Mouse (Mus musculus) heart, postnatal 0 days (tissue): ENCODE measurements around the gene Nkapd1. TPM values are rescaled to one million over a fixed set of nuclear protein-coding genes. Genes with fewer than 3 reads are reported as not detected.
A peak's percentile ranks its signal among the peaks of the same experiment; 100 is the strongest.
"Not testable (repeated sequence)": the region's sequence is repeated elsewhere in the genome, so short reads cannot be mapped to it uniquely, and the experiment has no call there.

Experiments
- ATAC-seq: fragments of 200-750 bp; cut with Nextera tagmentation; 2 replicates; pipeline ENCODE4 v1.8.0; 2017; ENCODE audit warnings: low read depth, moderate number of reproducible peaks, moderate library complexity; ENCODE audit not compliant: insufficient read depth
- DNase-seq: peaks from one replicate; pipeline ENCODE4 v3.0.0-alpha.2; 2016; ENCODE audit warnings: low spot score
- H3K27ac ChIP-seq: fragments of 300-500 bp; sonication (generic); 2 replicates; pipeline ENCODE4 v1.5.1; 2014; ENCODE audit warnings: low read depth, mild to moderate bottlenecking
- H3K27me3 ChIP-seq: fragments of 300-500 bp; sonication (generic); 2 replicates; pipeline ENCODE4 v1.6.1; 2014; ENCODE audit warnings: low read length, mixed read lengths; ENCODE audit not compliant: control insufficient read depth, insufficient read depth
- H3K36me3 ChIP-seq: fragments of 300-500 bp; sonication (generic); replicated peaks from 2 replicates; pipeline ENCODE4 v1.6.1; 2014; ENCODE audit warnings: low read length, mixed read lengths; ENCODE audit not compliant: control insufficient read depth, insufficient read depth
- H3K4me1 ChIP-seq: fragments of 300-500 bp; sonication (generic); 2 replicates; pipeline ENCODE4 v1.6.1; 2014; ENCODE audit warnings: antibody characterized with exemption; ENCODE audit not compliant: control insufficient read depth, insufficient read depth
- H3K4me2 ChIP-seq: fragments of 300-500 bp; sonication (generic); 2 replicates; pipeline ENCODE4 v1.6.1; 2014; ENCODE audit warnings: low read depth, mild to moderate bottlenecking, low read length, moderate library complexity
- H3K4me3 ChIP-seq: fragments of 300-500 bp; sonication (generic); 2 replicates; pipeline ENCODE4 v1.5.1; 2014; ENCODE audit warnings: low read depth, low read length
- H3K9ac ChIP-seq: fragments of 300-500 bp; sonication (generic); replicated peaks from 2 replicates; pipeline ENCODE4 v1.6.1; 2014; ENCODE audit warnings: low read depth, low read length, mixed read lengths
- H3K9me3 ChIP-seq: fragments of 300-500 bp; sonication (generic); replicated peaks from 2 replicates; pipeline ENCODE4 v1.6.1; 2016; ENCODE audit warnings: low read length; ENCODE audit not compliant: control insufficient read depth
- CTCF ChIP-seq: IDR thresholded peaks from 2 replicates; pipeline ENCODE4 v1.5.1; 2016; ENCODE audit warnings: antibody characterized with exemption, control low read depth, low read depth
- EP300 ChIP-seq: IDR thresholded peaks from 2 replicates; pipeline ENCODE4 v1.6.1; 2016; ENCODE audit warnings: antibody characterized with exemption, low read depth
- WGBS: fragments of 180-500 bp; shearing (Covaris S2); extraction: QIAGEN DNeasy Blood & Tissue Kit; methylation state at CpG from one replicate; pipeline ENCODE4 v1.1.7; 2014; 5-methylcytosine and 5-hydroxymethylcytosine counted together
- polyA plus RNA-seq: library from polyadenylated mRNA; unstranded; fragments of >200 nt; fragmentation: Nextera tagmentation; extraction: Ambion mirVana; gene quantifications from 2 replicates; pipeline ENCODE4 v1.2.1, GENCODE M21; 2015
- total RNA-seq: library from RNA; depleted of rRNA; stranded (reverse); fragments of >200 nt; gene quantifications from 2 replicates; pipeline ENCODE4 v1.2.3, GENCODE M21; 2014; ENCODE audit warnings: low replicate concordance

The Nkapd1 gene
- total and polyA plus RNA-seq, 2 experiments from 2014 or later = 14.3 to 14.5 TPM

DNA sequence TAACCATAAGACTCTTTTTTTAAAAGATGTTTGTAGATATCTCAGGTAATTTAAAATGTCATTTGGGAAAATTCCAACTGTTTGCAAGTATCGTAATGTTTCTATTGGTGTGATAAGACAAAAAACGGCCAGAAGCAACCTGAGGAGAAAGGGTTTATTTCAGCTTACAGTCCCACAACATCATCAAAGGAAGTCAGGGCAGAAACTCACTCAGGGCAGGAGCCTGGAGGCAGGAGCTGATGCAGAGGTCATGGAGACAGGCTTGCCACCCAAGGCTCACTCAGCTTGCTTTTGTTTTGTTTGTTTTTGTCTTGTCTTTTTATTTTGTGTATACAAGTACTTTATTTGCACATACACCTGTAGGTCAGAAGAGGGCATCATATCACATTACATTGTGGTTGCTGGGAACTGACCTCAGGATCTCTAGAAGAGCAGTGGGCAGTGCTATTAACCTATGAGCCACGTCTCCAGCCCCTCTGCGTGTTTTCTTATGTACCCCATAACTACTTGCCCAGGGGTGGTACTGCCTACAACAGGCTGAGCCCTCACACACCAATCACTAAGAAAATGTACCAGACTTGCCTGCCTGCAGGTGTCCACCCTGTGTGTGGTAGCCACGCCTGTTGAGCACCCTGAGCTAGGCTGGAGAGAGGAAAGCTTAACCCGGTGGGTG lies 14.9 kb upstream of the Nkapd1 start:
- Histone ChIP-seq H3K36me3 (peaks cover 39% of the 10 kb centered on the region), H3K9me3 (no peaks in the 10 kb centered on the region), H3K27me3 (no peaks in the 10 kb centered on the region), H3K4me2 (no peak overlapping the region), H3K4me3 (no peak overlapping the region), H3K4me1 (no peaks in the 10 kb centered on the region), H3K9ac (no peak overlapping the region), H3K27ac (no peak overlapping the region)
- DNase-seq (no peak), ATAC-seq (no peak)
- TF ChIP-seq CTCF = no peak
- no peak for TF ChIP-seq EP300
- WGBS = 87% methylated on average over 6 of the region's 6 CpGs

DNA sequence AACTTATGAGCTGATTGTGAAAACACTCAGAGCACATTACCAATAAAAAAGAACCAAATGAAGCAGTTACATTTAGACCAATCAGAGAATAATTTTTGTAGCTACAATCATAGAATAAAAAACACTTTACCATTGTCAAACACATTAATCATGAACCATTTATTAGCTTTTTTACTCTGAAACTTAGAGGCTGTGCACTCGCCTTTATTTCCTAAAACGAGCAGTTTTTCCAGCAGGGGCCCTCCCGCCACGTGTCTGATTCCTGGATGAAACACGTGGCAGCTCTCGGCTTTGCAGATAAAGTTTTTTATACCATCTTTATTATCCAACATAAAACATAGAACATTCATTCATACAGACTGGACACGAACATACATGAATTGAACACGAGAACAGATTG lies 13.6 kb upstream of the Nkapd1 start:
- not testable (repeated sequence) for H3K27ac ChIP-seq, H3K4me3 ChIP-seq, H3K27me3 ChIP-seq, H3K9ac ChIP-seq, H3K9me3 ChIP-seq, H3K4me1 ChIP-seq, ATAC-seq, H3K4me2 ChIP-seq, DNase-seq
- 80% methylated on average over 6 of the region's 8 CpGs for WGBS
- peaks cover 28% of the 10 kb centered on the region for H3K36me3 ChIP-seq

DNA sequence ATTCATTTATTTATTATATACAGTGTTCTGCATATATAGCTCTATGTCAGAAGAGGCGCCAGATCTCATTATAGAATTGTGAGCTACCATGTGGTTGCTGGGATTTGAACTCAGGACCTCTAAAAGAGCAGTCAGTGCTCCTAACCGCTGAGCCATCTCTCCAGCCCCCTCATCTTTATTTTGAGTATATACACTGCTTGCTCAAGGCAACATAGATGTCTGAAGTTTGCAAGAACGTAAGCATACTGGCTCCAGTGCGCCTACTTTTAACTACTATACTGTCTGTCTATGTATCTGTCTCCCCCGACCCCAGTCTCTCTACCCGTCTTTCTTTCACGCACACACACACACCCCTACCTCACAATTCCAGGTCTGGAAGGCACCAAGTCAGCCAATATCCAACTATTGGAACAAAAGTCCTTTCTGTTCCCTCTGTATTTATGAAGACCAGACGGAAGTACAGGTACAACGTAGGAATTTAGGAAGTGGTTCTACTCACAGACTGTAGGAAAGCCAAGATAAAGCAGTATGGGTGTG lies 598 bp upstream of the Nkapd1 start:
- ATAC-seq (no peak), DNase-seq (no peak)
- no peaks in the 10 kb centered on the region for H3K27me3 ChIP-seq
- peaks cover 22% of the 10 kb centered on the region for H3K36me3 ChIP-seq
- no peaks in the 10 kb centered on the region for H3K9me3 ChIP-seq
- TF ChIP-seq EP300 (no peak), CTCF (no peak)
- H3K4me3 ChIP-seq = peak overlapping the region; percentile 89
- WGBS = 54% methylated on average over 9 of the region's 9 CpGs
- H3K27ac ChIP-seq = no peak overlapping the region
- H3K9ac ChIP-seq = no peak overlapping the region
- H3K4me1 ChIP-seq = peaks cover 11% of the 10 kb centered on the region
- H3K4me2 ChIP-seq = peak overlapping the region; percentile 80

DNA sequence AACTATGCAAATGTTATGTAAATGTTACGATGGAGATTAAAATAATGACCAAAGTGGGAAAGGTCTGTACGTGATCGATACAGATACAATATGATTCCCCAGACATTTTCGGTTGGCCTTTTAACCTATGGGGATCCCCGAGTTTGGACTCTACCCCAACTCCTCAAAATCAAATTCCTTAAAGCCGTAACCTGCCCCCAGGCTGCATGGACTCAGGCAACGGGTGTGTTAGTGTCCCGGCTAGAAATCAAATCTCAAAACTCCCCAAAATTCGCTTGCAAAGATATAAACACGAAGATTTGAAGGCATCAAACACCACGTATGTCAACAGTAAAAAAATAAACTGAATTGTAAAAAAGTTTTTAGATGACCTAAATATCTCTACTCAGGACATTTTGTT lies 1.1 kb downstream of the Nkapd1 start:
- peaks cover 30% of the 10 kb centered on the region for H3K36me3 ChIP-seq
- peak overlapping the region; percentile 89 for H3K9ac ChIP-seq
- H3K4me2 ChIP-seq = peak overlapping the region; percentile 80
- WGBS = 31% methylated on average over 11 of the region's 11 CpGs
- H3K27me3 ChIP-seq = no peaks in the 10 kb centered on the region
- H3K4me3 ChIP-seq = peak overlapping the region; percentile 89
- DNase-seq (no peak), ATAC-seq (no peak)
- H3K9me3 ChIP-seq = no peaks in the 10 kb centered on the region
- TF ChIP-seq CTCF (no peak), EP300 (no peak)
- peaks cover 11% of the 10 kb centered on the region for H3K4me1 ChIP-seq
- H3K27ac ChIP-seq = peak overlapping the region; percentile 98

DNA sequence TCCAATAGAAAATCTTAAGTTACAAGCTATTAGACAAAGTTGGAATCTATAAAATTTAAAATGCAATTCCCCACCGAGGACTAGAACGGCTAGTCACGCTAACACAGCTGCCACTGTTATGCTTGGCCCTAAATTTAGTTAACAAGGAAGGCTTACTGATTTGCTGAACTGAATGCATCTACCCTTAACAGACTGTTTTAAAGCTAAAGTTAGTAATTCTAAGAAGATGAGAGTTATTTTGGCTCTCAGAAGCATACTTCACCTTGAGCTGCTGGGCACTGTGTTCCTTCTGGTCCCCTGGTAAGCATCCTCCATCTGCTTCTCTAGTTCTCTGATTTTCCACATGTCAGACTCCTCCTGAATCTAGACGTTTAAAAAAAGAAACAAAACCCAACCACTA lies 5.1 kb downstream of the Nkapd1 start:
- H3K9me3 ChIP-seq = no peaks in the 10 kb centered on the region
- no peak overlapping the region for H3K4me2 ChIP-seq
- peaks cover 7% of the 10 kb centered on the region for H3K4me1 ChIP-seq
- 79% methylated on average over 4 of the region's 4 CpGs for WGBS
- peaks cover 64% of the 10 kb centered on the region for H3K36me3 ChIP-seq
- no peak overlapping the region for H3K4me3 ChIP-seq
- no peak for DNase-seq
- no peak for ATAC-seq
- no peak overlapping the region for H3K9ac ChIP-seq
- H3K27me3 ChIP-seq = no peaks in the 10 kb centered on the region
- no peak overlapping the region for H3K27ac ChIP-seq
- TF ChIP-seq EP300 (no peak), CTCF (no peak)

DNA sequence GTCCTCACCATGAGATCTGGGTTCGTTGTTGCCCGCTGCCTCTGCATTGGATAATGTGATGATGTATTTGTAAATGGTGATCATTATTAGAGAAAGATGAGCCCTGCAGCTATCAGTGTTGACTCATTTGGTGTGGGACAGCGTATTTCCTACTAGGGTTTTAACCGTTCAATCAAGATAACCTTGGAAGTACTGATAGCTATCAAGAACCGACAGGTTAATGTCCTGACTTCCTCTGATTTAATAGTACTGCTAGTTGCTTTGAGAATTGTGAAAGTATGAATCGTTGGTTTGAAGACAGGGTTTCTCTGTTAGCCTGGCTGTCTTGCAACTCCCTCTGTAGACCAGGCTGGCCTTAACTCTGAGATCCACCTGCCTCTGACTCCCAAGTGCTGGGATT lies 12.9 kb downstream of the Nkapd1 start:
- Histone ChIP-seq H3K27ac (peak overlapping the region; percentile 86), H3K4me2 (peak overlapping the region; percentile 96), H3K36me3 (peaks cover 39% of the 10 kb centered on the region), H3K4me3 (peak overlapping the region; percentile 73), H3K4me1 (peaks cover 15% of the 10 kb centered on the region), H3K27me3 (no peaks in the 10 kb centered on the region), H3K9me3 (no peaks in the 10 kb centered on the region), H3K9ac (peak overlapping the region; percentile 76)
- WGBS = 1% methylated on average over 6 of the region's 6 CpGs
- no peak for ATAC-seq
- DNase-seq = no peak
- TF ChIP-seq CTCF = no peak
- no peak for TF ChIP-seq EP300
